Mouse (Mus musculus) left cerebral cortex, adult 8-10 months (tissue): Measurements from ENCODE around the gene Anapc7. TPM values are rescaled to one million over a fixed set of nuclear protein-coding genes. Genes with fewer than 3 reads are reported as not detected.
"Not testable (repeated sequence)": the region's sequence is repeated elsewhere in the genome, so short reads cannot be mapped to it uniquely, and the experiment has no call there.

Source experiments
- DNase-seq, 2 experiments: peaks; one replicate each; pipeline ENCODE4 v3.0.0; 2022; ENCODE audit warnings: low spot score in 2 of 2
- total RNA-seq, 4 experiments: library from RNA; stranded (reverse); gene quantifications; 2 replicates each; pipeline ENCODE4 v1.2.4; 2022

Gene Anapc7
- total RNA-seq, 4 experiments from 2014 or later: 33.7 to 38.0 (median 37.2) TPM

DNA sequence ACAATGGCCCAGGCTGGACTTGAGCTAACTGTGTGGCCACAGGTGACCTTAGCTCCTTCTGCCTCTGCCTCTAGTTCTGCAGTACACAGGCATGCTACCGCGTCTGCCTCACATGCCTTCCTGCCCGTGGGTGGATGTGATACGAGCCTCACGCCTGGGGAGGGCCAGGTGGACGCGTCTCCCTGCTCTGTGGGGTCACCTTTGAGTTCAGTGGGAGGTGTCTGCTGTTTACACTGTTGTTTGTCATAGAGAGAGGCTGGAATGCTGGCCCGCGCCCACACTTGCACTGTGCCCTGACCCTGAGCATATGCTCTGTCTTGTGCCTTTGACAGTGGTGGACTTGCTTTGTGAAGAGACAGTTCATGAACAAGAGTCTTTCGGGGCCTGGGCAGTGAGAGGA, 16.0 kb upstream of the Anapc7 start:
- DNase-seq: no peak

DNA sequence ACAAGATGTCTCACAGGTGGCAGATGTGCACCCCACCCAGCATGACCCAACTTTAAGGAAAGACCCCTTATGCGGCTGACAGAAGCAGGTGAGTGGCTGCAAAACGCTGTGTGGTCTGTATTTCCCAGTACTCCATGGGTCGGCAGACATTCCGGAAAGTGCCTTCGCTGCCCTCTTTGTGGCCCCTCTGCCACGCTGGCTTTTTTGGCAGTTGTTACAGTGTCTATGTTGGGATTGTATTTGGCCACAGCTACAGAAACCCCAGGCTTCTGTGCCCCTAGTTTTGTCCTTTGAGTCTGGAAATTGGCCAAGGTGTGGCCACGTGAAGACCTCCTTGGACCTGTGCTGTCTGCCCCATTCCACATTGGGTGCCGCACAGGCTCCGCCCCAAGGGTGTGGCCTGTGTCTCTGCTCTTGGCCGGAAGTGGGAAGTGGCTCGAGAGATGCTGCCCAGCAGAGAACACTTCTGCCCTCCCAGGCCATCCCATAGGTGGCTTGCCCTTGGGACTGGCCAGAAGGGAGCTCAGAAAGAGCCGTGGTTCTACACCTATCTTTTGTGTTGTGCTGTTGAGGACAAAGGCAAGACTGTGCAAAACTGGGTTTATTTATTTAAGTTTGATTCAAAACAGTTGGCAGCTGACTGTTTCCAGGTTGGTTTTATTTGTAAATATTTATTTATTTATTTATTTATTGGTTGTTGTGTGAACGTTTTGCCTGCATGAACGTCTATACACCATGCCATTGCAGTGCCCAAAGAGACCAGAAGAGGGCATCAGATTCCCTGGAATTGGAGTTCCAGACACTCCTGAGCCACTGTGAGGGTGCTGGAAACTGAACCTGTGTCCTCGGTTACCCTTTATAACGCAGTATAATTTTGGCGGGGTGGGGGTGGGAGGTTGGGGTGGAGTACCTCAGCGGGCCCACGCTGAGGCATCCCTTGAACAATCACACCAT, 11.5 kb upstream of the Anapc7 start:
- no peak for DNase-seq

DNA sequence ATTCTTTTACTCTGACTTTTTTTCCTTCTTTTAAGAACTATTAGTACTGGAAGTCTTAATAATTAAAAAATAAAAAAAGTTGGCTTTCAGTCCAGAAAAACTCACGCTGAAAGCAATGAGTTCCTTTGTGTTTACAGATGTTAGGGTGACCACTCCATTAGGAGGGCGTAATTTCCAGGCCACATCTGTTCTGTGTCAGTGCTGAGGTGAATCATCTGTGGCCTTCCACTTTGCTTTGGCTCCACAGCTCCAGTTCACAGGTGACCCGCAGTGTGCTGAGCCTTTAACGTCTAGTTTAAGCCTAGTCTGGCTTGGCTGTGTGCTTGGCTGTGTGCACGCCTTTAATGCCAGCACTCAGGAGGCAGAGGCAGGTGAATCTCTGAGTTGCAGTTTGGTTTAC, 9.6 kb upstream of the Anapc7 start:
- DNase-seq: no peak

DNA sequence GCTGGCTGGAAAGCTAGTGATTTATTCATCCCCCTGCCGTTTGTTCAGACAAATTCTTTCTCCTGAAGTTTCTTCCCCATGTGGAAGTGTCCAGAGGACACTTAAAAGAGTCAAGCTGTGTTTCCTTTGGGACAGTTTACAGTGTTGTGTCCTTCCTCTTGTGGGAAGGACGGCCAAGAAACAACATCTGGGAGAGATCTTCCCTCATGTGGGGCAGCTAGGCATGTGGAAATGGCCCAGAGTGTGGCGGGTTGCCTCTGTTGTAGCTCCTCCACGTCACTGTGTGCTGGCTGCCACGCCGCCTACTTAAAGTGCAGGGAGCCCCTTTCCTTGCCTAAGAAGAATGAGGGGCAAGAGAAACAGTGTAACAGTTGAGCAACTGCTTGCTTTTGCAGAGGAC, 8.7 kb upstream of the Anapc7 start:
- DNase-seq: no peak

DNA sequence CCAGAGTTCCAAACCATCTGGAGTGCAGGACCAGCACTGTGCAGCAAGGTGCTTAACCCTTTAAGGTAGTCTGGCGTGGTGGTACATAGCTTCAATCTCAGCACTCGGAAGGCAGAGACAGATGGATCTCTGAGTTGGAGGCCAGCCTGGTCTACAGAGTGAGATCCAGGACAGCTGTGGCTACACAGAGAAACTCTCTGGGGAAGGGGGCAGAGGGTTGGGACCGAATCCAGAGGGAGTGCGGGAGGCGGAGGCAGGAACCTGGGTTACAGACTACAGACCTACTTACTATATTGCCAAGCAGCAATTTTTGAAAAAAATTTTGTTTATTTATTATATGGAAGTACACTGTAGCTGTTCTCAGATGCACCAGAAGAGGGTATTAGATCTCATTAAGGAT, 7.1 kb upstream of the Anapc7 start:
- DNase-seq: no peak

DNA sequence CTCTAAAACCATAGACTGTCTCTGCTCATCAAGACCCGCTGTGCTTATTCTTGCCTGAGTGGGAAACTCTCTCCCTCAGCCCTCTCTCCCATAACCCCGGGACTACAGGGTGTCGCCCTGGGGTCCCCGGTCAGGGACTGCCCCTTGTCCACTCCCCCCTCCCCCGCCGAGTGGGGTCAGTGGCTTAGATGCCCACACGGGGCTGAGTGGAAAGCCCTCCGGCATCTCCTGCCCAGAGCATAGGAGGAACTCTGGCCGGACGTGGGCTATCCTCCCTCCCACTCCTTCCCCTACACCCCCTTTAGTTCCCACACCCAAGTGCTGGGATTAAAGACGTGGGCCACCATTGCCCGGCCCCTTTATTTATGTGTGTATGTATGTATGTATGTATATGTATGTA, 6.0 kb upstream of the Anapc7 start:
- no peak for DNase-seq

DNA sequence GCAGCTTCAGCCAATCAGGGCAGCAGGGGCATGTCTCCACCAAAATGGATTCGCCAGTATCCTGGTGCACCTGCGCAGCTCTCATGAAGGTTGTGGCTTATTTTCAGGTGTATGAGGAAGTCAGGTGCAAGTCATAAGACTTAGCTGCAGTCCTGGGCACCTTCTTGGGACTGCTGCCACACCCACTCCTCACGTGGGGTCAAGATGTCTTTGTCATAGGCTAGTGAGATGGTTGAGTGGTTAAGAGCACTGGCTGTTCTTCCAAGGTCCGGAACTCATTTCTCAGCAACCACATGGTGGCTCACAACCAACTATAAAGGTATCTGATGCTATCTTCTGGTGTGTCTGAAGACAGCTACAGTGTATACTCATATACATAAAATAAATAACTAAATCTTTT, 817 bp upstream of the Anapc7 start:
- DNase-seq: not testable (repeated sequence)

DNA sequence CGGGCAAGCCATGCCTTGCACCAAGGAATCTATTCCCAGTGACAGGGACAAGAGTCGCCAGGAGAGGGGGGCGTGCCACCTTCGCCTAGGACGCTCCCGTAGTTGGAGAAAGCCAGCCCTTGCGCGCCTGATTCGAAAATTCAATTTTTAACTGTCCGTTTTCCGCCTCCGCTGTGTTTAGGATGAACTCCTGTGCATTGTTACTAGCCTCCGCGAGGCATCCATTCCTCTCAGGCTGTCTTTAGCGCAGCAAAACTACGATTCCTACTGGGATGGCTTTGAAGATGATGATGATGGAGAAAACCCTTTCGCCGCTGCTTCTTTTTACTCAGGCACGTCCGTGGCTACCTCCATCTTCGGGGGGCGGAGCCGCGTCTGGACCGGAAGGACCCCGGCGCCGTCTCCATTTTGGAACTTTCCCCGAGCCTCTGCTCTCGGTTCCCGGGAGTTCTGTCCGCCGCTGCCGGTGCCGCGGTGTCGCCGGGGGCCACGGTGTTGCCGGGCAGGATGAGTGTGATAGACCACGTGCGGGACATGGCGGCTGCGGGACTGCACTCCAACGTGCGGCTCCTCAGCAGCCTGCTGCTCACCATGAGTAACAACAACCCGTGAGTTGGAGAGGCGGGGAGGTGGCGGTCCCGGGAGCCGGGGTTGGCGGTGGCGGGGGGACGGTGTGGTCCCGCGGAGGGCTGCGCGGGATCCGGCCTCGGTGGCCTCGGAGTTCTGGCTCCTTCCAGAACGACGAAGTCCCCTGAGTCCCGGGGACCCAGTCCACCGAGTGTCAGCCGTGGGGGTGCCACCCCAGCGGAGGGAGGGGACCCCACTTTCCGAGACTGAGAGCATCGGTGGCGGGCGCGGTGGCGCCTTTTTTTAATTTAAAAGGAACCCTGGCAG, 825 bp downstream of the Anapc7 start:
- peak; percentile 76 to 93 for DNase-seq

DNA sequence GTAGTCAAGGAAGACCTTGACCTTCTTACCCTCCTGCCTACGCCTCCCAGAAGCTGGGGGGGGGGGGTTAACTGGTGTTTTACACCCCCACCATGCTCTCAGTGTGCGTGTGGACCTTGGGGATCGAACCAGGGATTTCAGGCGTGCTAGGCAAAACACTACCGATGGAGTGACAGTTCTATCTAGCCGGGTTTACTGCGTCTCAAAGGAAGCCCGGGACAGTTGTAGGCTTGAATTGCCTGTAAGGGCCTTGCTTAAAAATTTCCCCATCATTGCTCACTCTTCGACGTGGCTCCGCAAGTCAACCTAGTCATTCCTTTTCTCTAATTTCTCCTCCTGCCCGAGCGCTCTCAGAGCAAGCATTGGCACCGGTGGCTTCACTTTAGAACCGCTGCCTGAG, 1.6 kb downstream of the Anapc7 start:
- DNase-seq: no peak

DNA sequence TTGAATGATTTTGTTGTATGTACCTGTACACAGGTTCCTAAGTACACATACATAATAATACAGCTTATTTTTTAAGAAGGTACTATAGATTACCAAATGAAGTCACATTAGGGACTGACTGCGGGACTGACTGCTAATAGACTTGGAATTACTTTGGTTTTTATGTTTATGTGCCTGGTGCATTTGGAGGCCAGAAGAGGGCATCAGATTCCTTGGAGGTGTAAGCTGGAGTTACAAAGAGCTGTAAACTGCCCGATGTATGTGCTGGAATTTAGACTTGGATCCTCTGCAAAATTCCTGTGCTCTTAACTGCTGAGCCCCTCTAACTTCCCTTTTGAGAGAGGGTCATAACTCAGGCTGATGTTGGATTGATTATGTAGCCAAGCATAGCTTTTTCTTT, 4.1 kb downstream of the Anapc7 start:
- DNase-seq: no peak

DNA sequence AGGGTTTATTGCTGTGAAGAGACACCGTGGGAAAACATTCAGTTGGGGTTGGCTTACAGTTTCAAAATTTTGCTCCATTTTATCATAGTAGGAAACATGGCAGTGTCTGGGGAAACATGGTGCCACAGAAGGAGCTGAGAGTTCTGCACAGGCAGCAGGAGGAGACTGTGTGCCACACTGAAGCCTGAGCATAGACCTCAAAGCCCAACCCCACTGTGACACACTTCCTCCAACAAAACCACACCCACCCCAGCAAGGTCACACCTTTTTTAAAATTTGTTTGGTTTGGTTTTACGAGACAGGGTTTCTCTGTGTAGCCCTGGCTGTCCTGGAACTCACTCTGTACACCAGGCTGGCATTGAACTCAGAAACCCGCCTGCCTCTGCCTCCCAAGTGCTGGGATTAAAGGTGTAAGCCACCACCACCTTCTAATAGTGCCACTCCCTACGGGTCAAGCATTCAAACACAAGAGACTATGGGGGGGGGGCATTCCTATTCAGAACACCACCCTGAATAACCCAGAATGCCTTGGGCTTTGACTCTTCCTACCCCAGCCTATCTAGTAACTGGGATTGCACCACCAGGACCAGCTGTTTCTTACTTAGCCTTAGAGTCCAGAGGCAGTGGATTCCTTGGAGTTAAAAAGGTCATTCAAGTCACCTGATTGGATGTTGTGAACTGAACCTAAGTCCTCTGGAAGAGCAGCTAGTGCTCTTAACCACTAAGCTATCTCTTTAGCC, 8.7 kb downstream of the Anapc7 start:
- DNase-seq: no peak

DNA sequence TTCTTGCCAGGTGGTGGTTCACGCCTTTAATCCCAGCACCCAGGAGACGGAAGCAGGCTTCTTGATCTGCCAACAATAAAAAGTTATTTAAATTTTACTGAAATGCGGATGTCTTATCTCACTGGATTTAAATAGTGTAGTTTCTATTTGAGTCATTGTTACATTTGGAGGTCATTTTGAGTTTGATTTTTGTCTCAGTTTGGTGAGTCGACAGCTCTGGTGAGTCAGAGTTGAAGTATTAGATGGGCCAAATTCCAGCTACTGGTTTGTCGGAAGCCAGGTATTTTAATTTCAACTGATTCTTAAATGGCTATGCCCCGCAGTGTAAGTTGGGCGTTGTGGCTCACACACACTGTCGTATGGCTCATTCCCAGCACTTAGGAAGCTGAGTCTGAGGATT, 9.7 kb downstream of the Anapc7 start:
- DNase-seq: no peak

DNA sequence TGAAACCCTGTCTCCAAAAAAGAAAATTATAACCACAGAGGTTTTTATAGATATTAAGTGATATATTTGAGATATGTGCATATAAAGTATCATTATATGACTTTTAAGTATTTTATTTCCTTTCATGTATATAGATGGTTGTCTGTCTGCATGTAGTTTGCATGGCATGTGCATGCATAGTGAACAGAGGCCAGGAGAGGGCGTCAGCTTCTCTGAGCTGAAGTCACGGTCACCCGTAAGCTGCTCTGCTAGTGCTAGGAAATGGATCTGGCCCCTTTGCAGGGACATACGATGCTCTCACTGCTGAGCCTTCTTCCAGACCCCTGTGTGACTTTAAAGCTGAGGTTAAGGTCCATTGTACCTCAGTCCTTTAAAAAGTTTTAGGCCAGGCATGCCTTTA, 13.0 kb downstream of the Anapc7 start:
- no peak for DNase-seq

DNA sequence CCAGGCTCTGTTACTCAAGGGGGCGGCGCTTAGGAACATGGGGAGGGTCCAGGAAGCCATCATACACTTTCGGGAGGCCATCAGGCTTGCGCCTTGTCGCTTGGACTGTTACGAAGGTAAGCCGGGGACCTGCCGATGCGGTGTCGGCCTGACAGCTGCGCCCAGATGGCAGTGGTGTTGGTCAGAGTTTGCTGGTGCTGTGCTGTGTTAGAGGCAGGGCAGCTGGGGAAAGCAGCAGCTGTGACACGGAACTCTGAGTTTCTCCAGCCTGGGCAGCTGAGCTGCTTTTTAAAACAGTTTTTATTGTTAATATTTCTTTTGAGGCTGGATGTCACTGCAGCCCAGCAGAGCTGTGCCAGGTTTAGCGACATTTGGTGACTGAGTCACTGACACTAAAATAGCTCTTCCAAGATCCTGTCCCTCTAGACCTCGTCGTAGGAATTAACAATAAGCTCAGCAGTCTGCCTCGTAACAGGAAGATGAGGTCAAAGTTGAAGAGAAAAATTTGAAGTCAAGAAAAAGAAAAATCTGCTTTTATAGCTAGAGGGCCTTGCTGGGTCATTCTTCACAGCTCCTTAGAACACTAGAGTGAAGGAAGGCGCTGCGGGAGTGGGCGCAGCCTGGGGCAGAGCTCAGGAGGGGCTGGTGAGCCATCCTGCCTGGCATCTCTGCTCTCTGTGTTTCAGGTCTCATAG, 18.1 kb downstream of the Anapc7 start:
- no peak for DNase-seq

DNA sequence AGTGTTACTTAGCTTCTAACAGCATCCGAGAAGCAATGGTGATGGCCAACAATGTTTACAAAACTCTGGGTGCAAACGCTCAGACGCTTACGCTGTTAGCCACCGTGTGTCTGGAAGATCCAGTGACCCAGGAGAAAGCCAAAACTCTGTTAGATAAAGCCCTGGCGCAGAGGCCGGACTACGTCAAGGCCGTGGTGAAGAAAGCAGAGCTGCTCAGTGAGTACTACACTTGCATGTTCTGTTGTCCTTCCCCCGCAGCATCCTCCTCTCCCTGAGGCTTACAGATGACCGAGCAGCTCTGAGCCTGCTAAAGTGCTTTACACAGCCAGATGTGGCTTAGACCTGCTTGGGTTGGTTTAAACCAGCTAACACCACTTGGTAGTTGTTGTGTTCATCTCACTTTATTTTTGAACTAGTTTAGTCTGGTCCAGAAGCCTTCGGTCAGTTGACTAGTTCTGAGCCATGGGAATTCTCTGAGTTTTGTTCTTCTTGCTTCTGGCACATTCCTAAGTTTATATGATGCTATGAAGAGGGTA, 18.7 kb downstream of the Anapc7 start:
- no peak for DNase-seq

DNA sequence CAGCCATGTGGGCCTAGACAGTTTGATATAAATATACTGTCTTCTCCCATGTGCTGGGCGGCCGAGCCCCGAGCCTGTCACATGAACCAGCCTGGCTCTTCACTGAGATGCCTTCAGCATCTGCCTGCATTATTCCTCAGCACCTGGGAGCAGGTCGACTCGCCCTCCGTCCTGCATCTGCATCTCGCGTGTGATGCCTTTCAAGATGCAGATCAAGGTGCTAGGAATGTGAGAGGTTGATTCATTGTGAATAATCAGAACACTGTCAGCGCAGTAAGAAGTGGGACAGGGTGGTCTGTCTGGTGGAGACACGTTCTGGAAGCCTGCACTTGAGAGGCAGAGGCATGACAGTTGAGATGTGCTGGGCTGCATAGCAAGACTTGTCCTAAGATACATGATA, 23.0 kb downstream of the Anapc7 start:
- DNase-seq: no peak

DNA sequence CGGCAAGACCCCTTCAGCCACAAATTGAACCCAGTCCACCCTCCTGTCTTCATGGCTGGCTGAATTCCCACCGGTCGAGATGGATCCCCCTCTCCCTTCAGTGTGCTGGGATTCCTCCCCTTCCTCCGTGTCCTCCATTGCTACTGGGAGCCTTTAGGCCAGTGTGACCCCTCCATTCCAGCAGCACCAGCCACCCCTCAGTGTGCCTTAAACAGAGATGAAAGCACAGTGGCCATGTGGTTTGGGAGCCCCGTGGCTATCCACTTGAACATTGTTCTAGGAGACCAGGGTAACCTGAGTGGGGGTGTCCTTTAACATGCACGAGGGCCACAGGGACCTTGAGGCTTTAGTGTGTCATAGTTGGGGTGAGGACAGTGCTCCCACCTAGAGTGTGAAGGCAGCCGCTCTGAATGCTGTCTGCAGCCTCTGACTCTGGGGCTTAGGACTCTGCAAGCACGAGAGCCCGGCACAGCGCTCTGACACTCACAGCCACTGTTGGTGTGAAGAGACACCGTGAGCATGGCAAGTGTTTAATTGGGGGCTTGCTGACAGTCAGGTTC, 23.6 kb downstream of the Anapc7 start:
- DNase-seq: no peak

DNA sequence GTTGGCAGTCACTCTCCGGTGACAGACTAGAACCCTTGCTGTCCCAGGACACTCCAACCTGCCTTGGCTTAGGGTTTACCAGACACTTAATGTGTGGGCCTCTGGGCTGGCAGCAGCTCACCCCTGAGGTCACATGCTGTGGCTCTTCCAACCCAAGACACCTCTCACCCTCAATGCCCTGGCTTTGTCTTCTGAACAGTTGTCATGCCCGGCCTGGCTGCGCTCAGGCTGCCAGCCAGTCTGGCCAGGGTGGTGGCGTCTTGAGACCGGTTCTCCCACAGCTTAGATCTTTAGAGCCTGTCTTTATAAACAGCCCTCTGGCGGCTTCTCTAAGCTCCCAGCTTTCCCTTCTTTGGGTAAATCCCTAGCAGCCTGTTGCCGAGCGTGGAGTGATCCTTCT, 26.4 kb downstream of the Anapc7 start:
- DNase-seq: no peak

DNA sequence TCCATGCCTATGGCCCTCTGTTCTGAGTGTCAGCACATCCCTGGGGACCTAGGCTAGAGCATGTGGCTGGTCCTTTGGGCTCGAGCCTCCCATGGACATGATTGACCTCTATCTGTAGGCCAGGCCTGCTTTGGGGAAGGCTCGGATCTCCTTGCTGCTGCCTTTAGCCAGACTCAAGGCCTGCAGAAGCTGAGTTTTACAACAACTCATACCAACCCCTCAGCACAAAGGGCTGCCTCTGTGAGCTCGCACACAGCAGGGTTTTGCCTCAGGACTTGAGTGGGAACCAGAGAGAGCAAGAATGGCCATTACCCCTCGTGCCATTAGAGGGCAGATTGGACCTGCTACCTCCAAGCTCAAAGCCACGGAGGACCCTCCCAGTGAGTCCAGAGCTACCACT, 27.4 kb downstream of the Anapc7 start:
- no peak for DNase-seq

DNA sequence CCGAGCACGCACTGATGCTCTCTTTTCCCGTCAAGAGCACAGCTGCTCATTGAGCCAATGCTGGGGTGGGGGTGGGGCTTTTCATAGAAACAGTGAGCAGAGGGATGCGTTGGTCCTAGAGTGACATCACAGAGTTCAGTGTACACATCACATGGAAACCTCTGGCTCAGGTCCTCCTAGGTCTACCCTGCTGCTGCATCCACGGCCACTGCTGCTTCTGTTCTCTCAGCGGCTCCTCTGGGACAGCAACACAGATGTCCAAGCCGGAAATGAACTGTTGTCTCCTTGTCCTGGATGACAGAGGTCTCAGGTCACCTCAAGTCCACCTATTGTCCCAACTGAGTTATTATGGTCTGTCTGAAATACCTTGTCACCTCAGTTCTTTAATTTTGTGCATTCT, 28.5 kb downstream of the Anapc7 start:
- DNase-seq: no peak

DNA sequence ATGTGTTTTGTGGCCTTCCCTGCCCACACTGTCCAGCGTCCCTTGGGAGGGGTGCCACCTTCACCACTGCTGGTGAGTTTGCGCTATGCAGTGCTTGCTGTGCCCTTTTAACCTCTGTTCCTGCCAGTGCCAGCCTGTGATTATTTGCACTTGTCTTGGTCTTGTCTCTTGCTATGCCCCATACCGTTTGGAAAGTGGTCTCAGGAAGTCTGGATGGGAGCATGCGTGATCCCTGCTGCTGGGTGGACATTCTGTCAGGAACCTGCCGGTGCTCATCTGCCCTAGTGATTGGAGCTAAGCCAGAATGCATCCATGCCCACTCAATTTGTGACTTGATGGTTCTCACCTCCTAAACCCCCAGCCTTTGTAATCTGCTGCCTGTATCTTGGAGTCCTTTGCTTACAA, 29.4 kb downstream of the Anapc7 start:
- DNase-seq: no peak
